Mouse (Mus musculus) adrenal gland, adult 2 months (tissue): Measurements from ENCODE around the gene Angptl8. TPM values are rescaled to one million over a fixed set of nuclear protein-coding genes. Genes with fewer than 3 reads are reported as not detected.
"Not testable (repeated sequence)": the region's sequence is repeated elsewhere in the genome, so short reads cannot be mapped to it uniquely, and the experiment has no call there.

Source experiments
- DNase-seq: peaks from one replicate; pipeline ENCODE4 v3.0.0; 2021
- polyA plus RNA-seq: library from polyadenylated mRNA; depleted of rRNA; stranded (reverse); fragments of >200 nt; gene quantifications from 2 replicates; pipeline ENCODE4 v1.2.3, GENCODE M21; 2012
- total RNA-seq, 2 experiments: library from RNA; stranded (reverse); gene quantifications; 2 replicates each; pipeline ENCODE4 v1.2.3; 2021

Angptl8 gene
- total and polyA plus RNA-seq, 3 experiments: 8.1 to 26.5 (median 8.7) TPM

DNA sequence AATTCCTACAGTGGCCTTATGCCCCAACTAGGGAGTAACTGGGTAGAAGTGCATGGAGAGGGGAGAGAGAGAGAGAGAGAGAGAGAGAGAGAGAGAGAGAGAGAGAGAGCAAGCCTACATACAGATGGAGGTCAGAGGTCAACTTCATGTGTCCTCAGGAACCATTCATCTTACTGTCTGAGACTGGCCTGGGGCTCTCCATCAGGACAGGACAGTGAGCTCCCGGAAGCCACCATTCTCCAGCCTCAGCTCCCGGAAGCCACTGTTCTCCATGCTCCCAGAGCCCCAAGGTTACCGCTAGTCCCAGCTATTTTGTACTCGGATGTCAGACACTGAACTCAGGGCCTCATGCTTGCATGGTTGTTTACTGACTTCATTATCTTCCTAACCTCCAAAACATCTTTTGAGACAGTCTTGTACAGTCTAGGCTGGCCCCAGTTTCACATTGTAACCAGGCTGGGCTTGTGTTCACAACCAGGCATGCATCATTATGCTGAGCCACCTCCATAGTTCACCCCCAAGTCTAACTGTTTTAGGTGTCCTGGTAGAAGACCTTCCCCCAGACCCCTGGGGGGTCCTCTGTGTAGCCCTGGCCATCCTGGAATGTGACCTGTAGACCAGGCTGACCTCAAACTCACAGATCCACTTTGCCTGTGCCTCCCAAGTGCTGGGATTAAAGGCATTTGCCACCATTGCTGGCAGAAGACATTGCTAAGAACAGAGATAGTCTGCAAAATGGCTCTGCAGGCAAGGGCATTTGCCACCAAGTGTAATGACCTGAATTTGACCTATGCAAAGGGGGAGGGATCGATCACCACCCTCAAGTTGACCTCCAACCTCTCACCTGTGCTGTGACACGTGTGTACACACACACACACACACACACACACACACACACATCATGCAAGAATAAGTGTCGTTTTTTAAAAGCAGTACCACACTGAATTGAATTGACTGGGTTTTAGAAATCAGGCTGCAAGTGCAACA is 14.7 kb downstream of the Angptl8 start:
- DNase-seq: no peak

DNA sequence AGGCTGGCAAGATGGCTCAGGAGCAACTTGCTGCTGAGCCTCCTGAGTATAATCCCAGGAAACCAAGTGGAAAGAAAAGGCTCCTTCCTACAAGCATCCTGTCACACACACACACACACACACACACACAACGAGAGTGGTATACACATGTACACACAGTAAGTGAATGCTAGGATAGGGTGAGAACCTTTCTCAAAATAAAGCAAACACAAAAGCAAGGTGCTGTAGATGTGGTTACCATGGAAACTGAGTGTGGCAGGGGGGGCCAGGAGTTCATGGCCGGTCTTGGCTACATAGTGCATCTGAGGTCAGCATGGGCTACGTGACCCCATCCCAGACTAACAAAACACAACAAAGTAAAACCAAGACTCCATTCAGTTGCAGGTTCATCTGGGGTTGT is 15.8 kb downstream of the Angptl8 start:
- no peak for DNase-seq

DNA sequence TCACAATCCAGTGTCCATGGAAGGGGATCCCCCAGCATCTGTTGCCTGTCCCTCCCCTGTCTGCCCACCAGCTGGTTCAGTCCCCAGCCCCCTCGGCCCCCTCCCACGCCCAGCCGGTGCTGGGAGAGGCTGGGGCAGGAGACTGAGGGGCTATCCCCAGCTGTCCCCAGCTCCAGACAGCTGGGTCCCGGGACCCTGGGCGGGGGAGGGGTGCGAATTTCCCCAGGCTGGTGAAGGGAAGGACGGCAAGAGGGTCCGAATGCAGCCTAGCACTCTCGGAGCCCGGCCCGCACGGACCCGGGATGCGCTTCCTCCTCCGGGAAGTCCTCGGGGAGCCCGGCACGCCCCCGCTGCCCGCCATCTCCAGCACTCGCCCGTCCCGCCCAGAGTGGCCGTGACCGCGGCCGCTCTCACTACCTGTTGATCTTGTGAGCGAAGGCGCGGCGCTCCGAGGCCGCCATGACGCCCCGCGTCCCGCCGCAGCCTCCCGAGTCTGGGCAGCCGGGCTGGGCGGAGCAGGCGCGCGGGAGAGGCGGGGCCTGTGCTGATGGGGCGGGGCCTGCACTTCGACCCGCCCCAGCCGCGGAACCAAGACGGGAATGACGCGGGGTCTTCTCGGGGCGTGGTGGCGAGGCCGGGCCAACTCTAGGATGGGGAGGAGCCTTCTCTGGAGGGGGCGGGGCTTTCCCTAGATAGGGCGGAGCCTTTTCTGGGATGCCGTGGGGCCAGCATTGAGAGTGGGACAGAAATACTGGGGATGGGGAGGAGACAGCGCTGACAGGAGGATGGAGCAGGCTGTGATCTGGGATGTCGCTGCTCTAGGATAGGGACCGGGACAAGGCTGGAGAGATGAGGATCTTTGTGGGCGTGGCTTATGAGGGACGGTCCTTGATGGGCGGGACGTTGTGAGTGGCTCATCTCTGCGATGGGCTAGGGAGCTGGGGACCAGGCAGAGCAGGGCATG is 17.1 kb downstream of the Angptl8 start, which contains the start of gene Dock6:
Gene Dock6, minus strand, starts transcription at position 508 of the 964 bp plus-strand sequence.
- peak; percentile 93 for DNase-seq

DNA sequence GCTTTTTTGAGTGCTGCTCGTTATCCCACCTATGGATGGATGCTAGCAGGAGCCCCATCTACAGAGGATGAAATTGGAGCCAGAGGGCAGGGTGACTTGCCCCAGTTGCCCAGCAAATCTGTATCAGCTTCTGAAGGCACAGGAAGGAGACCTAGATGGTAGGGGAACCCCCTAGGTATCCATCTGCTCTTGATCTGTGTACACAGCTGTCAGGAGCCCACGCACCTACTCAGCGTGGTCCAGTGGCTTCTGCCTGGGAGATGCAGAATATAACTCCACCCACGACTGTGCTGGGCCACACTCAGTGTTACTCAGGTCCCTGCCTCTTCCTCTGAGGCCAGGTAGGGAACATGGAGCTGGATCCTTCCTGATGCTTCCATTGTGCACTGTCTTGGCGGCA is 18.7 kb downstream of the Angptl8 start:
- no peak for DNase-seq

DNA sequence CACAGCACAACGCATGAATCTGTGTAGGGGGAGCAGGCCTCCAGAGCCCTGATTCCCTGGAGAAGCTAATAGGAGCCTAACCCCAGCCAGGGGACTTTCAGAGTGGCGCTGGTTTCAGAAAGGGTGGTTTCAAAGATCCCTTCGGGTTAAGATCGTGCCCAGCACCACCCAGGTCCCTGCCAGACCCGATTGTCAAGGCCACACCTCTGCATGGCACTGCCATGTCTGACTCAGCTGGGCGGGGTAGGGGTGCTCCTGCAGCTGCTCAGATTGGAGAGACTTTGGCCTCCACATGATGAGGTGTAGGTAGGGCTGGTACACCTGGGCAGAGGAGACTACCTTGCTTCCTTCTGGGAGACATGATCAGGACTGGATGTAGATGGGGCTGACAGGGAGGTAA is 19.6 kb downstream of the Angptl8 start:
- DNase-seq: peak; percentile 77

DNA sequence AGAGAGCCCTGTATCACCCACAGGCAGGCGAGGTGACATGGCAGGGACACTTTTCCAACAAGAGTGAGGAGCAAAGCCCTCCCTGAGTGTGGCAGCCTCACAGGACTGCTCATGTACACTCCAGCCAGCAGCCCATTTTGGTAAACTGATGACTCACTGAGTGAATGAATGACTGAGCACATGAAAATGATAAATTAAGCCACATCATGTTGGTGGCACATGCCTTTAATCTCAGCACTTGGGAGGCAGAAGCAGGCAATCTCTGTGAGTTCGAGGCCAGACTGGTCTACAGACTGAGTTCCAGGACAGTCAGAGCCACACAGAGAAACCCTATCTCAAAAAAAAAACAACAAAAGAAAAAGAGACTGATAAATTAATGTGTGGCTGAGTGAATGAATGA is 22.2 kb downstream of the Angptl8 start:
- DNase-seq: no peak

DNA sequence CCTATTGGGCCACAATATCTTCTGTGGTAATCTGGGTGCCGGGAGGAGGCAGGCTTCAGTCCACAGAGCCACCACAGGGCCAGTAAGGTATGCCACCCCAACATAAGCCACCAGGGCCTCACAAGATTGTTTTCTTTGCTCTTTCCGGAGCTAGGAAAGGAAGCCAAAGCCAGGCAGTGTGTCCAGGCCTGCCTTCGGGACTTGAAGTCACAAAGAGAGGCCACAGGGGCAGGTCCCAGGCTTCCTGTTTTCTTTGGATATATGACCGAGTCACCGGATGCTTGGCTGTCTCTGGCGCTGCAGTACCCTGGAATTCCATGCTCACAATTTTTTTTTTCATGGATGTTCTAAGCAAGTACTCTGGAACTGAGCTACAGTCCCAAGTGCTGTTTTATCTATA is 22.8 kb downstream of the Angptl8 start:
- peak; percentile 78 for DNase-seq

DNA sequence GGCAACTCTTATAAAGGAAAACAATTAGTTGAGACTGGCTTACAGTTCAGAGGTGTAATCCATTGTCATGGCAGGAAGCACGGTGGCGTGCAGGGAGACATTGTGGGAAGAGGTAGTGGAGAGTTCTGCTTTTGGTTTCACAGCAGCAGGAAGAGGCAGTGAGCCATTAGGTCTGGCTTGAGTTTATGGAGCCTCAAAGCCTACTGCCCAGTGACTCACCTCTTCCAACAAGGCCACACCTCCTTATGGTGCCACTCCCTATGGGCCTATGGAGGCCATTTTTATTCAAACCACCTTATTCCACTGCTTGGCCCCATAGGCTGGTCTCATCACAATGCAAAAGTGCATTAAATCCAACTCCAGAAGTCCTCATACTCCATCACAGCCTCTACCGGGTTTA is 24.3 kb downstream of the Angptl8 start:
- no peak for DNase-seq

DNA sequence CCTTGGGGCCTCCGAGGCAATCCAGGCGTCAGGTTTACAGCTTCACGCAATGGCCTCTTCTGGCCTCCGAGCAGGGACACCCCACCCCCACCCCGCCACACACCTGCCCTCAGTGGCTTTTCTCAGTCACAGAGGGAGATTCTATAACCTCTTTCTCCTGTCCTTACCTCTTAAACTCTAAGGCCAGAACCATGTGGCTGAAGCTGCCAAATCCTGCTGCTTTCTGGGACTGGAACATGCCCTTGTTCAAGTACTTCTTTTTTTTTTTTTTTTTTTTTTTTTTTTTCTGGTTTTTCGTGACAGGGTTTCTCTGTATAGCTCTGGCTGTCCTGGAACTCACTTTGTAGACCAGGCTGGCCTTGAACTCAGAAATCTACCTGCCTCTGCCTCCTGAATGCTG is 25.0 kb downstream of the Angptl8 start:
- DNase-seq: not testable (repeated sequence)

DNA sequence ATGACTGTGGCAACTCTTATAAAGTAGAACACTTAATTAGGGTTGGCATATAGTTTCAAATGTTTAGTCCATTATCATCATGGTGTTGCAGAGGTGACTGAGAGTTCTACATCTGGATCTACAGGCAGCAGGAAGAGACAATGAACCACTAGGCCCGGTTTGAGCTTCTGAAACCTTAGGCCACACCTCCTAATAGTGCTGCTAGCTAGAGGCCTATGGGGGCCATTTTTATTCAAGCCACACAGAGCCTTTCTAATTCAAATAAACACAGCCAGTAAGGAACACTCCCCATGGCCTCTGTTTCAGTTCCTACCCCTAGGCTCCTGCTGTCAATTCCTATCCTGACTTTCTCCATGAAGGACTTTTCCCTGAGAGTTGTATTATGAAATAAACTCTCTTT is 26.9 kb downstream of the Angptl8 start:
- no peak for DNase-seq

DNA sequence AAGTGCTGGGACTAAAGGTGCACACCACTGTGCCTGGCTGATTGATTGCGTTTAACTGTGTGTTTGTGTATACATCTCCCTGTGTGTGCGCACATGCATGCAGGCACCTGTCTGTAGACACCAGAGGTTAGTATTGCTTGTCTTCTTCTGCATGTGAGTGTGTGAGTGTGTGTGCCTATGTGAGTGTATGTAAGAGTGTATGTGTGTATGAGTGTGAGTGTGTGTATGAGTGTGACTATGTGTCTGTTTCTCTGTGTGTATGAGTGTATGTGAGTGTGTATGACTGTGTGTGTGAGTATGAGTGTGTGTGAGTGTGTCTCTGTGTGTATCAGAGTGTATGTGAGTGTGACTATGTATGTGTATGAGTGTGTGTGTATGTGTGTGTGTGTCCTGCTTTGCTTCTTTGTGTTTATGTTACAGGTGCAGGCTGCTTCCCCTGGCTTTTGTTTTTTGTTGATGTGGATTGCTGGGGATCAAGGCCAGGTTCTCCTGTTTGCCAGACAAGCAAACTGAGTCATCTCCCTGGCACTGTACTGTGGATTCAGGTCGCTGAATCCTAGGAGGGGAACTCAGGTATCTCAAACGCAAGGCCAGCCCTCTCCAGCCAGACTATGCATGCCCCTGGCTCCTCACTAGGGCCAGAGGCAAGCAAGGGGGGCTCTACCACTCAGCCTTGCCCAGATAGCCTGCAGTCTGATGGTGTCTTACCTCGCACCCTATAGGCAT is 30.5 kb downstream of the Angptl8 start:
- peak; percentile 67 for DNase-seq

DNA sequence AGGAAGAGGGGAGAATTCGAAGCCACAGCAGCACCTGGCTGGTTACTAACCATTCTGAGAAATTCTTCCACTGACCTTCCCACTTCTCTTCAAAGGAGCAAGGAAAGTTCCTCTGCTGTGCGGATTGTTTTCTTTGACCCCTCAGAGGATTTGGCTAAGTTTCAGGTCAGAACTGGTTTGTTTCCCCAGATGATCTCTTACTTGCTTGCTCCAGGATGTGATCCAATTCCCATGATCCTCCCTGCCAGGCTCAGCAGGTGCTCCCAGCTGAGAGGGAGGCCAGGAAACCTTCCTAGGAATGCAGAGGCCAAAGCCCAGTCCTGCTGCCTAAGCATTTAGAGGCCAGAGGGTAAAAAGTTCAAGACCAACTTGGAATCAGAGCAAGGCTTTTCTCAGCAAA is 31.3 kb downstream of the Angptl8 start:
- DNase-seq: no peak

DNA sequence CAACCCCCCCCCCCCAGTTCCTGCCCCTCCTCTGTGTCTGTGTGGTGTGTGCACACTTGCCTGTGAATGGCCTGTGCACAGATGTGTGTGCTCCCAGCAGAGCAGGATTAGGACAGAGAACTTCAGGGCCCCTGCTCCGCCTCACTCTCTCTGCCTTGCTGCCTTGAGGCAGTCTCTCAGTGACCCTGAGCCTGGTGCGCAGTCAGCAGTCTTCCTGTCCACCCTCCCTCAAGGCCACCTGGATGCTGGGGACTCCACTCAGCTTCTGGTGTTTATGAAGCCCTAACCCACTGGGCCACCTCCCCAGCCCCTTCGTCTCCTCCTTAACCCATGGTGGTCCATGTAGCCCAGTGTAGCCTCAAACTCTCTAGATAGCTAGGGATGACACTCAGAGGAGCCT is 32.4 kb downstream of the Angptl8 start:
- DNase-seq: peak; percentile 65

DNA sequence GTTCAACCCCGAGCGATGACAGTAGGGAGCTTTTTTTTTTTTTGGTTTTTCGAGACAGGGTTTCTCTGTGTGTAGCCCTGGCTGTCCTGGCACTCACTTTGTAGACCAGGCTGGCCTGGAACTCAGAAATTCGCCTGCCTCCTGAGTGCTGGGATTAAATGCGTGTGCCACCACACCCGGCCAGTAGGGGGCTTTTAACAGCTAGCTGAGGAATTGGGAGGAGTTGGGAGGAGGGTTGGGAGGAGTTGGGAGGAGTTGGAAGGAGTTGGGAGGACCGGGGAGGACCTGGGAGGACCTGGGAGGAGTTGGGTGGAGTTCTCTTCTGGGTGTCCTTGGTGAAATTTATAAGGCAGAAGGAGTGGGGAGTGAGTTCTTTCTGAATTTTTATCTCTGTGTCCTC is 34.0 kb downstream of the Angptl8 start:
- peak; percentile 77 for DNase-seq

DNA sequence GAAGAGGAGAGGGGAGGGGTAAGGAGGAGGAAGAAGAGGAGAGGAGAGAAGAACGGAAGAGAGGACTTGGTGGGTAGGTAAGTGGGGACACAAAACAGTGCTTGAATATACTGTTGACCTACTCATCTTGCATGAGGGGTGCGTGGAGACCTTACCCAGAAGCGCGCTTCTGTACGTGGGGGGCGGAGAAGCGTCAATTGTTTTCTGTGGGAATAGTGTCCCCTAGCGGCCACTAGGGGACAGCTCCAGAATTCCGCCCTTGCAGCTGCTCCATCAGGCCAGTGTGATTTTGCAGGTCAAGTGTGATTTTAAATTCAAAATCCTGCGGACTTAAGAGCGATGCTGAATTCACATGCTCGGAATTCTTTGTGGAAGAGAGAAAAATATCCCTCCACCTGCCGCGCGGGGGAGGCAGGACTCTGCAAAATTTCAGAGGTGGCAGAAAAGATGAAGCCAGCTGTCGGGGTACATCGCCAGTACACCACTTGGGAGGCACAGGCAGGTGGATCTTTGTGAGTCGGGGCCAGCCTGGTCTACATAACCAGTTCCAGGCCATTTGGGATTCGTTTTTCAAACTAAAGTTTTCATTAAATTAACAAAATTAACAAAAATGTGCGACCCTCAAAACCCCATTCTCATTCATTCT is 35.7 kb downstream of the Angptl8 start:
- no peak for DNase-seq

DNA sequence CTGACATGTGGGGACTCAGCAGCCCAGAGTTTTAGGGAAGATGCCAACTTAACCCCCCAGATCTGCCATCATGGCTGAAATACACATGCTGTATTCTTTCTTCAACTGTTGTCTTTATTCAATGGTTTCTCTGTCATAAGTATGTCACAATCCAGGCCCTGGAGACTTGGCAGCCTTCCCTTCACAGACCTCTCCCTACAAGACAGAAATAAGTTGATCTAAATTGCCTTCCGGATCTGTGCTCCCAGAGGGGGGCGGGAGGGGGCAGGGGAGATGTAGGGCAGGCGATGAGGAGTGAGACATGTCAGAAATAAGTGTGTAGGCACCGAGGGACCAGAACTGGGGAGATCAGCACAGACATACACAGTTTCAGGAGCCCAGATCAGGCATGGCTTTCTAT is 36.9 kb downstream of the Angptl8 start:
- DNase-seq: no peak

DNA sequence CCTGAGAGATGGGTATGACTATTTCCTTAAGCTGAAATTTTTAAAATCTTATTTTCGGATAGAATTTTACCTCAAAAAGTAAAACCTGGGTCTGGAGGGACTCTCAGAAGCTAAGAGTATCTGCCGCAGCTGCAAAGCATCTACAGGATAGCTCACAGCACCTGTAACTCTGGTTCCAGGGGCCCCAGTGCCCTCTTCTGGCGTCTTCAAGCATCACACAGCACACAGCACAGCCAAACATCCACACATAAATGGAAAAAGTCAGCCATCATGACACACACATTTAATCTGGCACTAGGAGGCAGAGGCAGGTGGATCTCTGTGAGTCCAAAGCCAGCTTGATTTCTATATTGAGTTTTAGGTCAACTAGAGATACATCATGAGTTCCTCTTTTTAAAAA is 41.3 kb downstream of the Angptl8 start:
- no peak for DNase-seq
